Mouse (Mus musculus): ENCODE data around the gene Ms4a18. TPM values are rescaled to one million over a fixed set of nuclear protein-coding genes. Genes with fewer than 3 reads are reported as not detected.

Gene Ms4a18
- not detected in 4 replicates for total RNA-seq (2023)

GRCm38 (mm10) chr19:11017891-11018290, at the start of gene Ms4a18:
Gene Ms4a18, minus strand, starts transcription at chr19:11018031.

GRCm38 (mm10) chr19:10993150-10993549, 24.7 kb downstream of the Ms4a18 start, which contains the start of gene Ms4a15:
Gene Ms4a15, minus strand, starts transcription at chr19:10993250.

DNA sequence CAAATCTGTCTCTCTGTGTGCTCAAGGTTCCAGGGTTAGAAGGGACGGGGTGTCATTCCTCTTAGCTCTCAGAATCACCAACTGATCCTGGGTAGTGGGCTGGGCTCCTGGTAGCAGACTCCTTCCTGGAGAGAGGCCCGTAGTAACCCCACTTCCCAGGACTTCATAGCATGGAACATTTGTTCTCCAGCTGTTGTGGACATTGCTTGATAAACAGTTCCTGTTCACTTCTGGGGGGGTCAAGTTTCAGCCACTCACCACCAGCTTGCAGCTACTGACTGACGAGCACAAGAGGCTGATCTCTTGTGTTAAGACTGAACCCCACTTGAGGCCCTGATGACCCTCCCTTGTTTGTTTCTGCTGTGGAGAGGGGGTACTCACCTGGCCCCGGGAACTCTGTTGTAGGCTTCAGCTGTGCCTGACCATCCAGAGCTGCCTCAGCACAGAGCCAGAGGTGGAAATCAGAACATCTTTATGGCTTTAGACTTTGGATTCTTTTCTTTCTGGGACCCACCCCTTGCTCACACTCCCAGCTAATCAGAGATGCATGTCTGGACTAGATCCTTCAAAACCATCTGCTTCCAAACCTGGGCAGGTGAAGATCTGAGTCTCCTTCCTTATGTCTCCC, 43.5 kb downstream of the Ms4a18 start, which contains the start of gene Ms4a10:
Gene Ms4a10, minus strand, starts transcription at position 433 of the 628 bp plus-strand sequence.

GRCm38 (mm10) chr19:10949112-10949511, 68.7 kb downstream of the Ms4a18 start, which contains the start of gene Ccdc86:
Gene Ccdc86, minus strand, starts transcription at chr19:10949266.

Other genes starting within 250 kb of the Ms4a18 start
- 0.24 to 0.73 TPM in 2 of 4 replicates, not detected in the others for gene Cd6, start 188.0 kb downstream of the Ms4a18 start, total RNA-seq (2023)
- 30.3 to 56.1 TPM (median 39.7 TPM) in 4 replicates for gene Slc15a3, start 178.3 kb downstream of the Ms4a18 start, total RNA-seq (2023)
- gene Tmem132a, start 148.1 kb downstream of the Ms4a18 start, total RNA-seq (2023), result 0.28 to 2.0 TPM (median 0.51 TPM) in 4 replicates
- gene Tmem109, start 136.0 kb downstream of the Ms4a18 start, total RNA-seq (2023), result 24.4 to 29.2 TPM (median 25.2 TPM) in 4 replicates
- 107 to 138 TPM (median 121 TPM) in 4 replicates for gene Prpf19, start 122.8 kb downstream of the Ms4a18 start, total RNA-seq (2023)
- not detected in 4 replicates for gene Zp1, start 97.4 kb downstream of the Ms4a18 start, total RNA-seq (2023)
- not detected in 4 replicates for gene Ptgdr2, start 80.9 kb downstream of the Ms4a18 start, total RNA-seq (2023)
- 42.0 to 48.4 TPM (median 45.5 TPM) in 4 replicates for gene Ccdc86, start 68.8 kb downstream of the Ms4a18 start, total RNA-seq (2023)
- not detected in 4 replicates for gene Ms4a10, start 43.4 kb downstream of the Ms4a18 start, total RNA-seq (2023)
- not detected in 4 replicates for gene Ms4a15, start 24.8 kb downstream of the Ms4a18 start, total RNA-seq (2023)
- gene Ms4a8a, start 63.1 kb upstream of the Ms4a18 start, total RNA-seq (2023), result 0.75 to 0.85 TPM in 2 of 4 replicates, not detected in the others
- 0.21 TPM in 1 of 4 replicates, not detected in the others for gene 1700017D01Rik, start 112.8 kb upstream of the Ms4a18 start, total RNA-seq (2023)
- not detected in 4 replicates for gene 1700025F22Rik, start 147.3 kb upstream of the Ms4a18 start, total RNA-seq (2023)
- not detected in 4 replicates for gene Ms4a13, start 178.7 kb upstream of the Ms4a18 start, total RNA-seq (2023)
- gene Ms4a12, start 214.4 kb upstream of the Ms4a18 start, total RNA-seq (2023), result 0.55 to 1.2 TPM (median 0.81 TPM) in 4 replicates
- gene Ms4a1, start 248.2 kb upstream of the Ms4a18 start, total RNA-seq (2023), result 679 to 695 TPM (median 691 TPM) in 4 replicates